Mouse (Mus musculus): ENCODE measurements around the gene Snx29.

The Snx29 gene

GRCm38 (mm10) chr16:11688281-11689005 lies 365.7 kb downstream of the Snx29 start:
- no peak for DNase-seq (ENCODE audit: low spot score)

- no peak for DNase-seq (ENCODE audit: low spot score)
Observed at GRCm38 (mm10) chr16:11690097-11690496, 367.4 kb downstream of the Snx29 start.

GRCm38 (mm10) chr16:11690756-11691155 lies 368.0 kb downstream of the Snx29 start:
- DNase-seq (ENCODE audit: low spot score), result no peak

- DNase-seq (ENCODE audit: low spot score), result no peak
Observed at GRCm38 (mm10) chr16:11691487-11692200, 368.9 kb downstream of the Snx29 start.

GRCm38 (mm10) chr16:11692744-11693143 lies 370.0 kb downstream of the Snx29 start:
- no peak for DNase-seq (ENCODE audit: low spot score)

- no peak for DNase-seq (ENCODE audit: low spot score)
Observed at GRCm38 (mm10) chr16:11694386-11694785, 371.7 kb downstream of the Snx29 start.

GRCm38 (mm10) chr16:11696767-11697166 lies 374.1 kb downstream of the Snx29 start:
- DNase-seq (ENCODE audit: low spot score), result no peak

- no peak for DNase-seq (ENCODE audit: low spot score)
Observed at GRCm38 (mm10) chr16:11697710-11698357, 375.1 kb downstream of the Snx29 start.

GRCm38 (mm10) chr16:11701579-11701978 lies 378.9 kb downstream of the Snx29 start:
- no peak for DNase-seq (ENCODE audit: low spot score)

- no peak for DNase-seq (ENCODE audit: low spot score)
Observed at GRCm38 (mm10) chr16:11704096-11704495, 381.4 kb downstream of the Snx29 start.

- DNase-seq (ENCODE audit: low spot score), result no peak
Observed at GRCm38 (mm10) chr16:11705456-11705855, 382.7 kb downstream of the Snx29 start.

- DNase-seq (ENCODE audit: low spot score), result no peak
Observed at GRCm38 (mm10) chr16:11708097-11708496, 385.4 kb downstream of the Snx29 start.

- no peak for DNase-seq (ENCODE audit: low spot score)
Observed at GRCm38 (mm10) chr16:11709382-11709781, 386.7 kb downstream of the Snx29 start.

GRCm38 (mm10) chr16:11709999-11710667 lies 387.4 kb downstream of the Snx29 start:
- DNase-seq (ENCODE audit: low spot score), result no peak

- DNase-seq (ENCODE audit: low spot score), result no peak
Observed at GRCm38 (mm10) chr16:11713265-11713865, 390.7 kb downstream of the Snx29 start.

- DNase-seq (ENCODE audit: low spot score), result no peak
Observed at GRCm38 (mm10) chr16:11716932-11717331, 394.2 kb downstream of the Snx29 start.

- DNase-seq (ENCODE audit: low spot score), result no peak
Observed at GRCm38 (mm10) chr16:11725901-11726300, 403.2 kb downstream of the Snx29 start.

GRCm38 (mm10) chr16:11727331-11727730 lies 404.6 kb downstream of the Snx29 start:
- no peak for DNase-seq (ENCODE audit: low spot score)

- DNase-seq (ENCODE audit: low spot score), result no peak
Observed at GRCm38 (mm10) chr16:11728131-11728530, 405.4 kb downstream of the Snx29 start.

- no peak for DNase-seq (ENCODE audit: low spot score)
Observed at GRCm38 (mm10) chr16:11728627-11729026, 405.9 kb downstream of the Snx29 start.

- DNase-seq (ENCODE audit: low spot score), result no peak
Observed at GRCm38 (mm10) chr16:11729111-11729510, 406.4 kb downstream of the Snx29 start.

- DNase-seq (ENCODE audit: low spot score), result no peak
Observed at GRCm38 (mm10) chr16:11729815-11730214, 407.1 kb downstream of the Snx29 start.
